Mouse (Mus musculus) megakaryocyte, adult 5-6 weeks (primary cell): ENCODE data around the gene Lefty1. TPM values are rescaled to one million over a fixed set of nuclear protein-coding genes. Genes with fewer than 3 reads are reported as not detected.
"Not testable (repeated sequence)": the region's sequence is repeated elsewhere in the genome, so short reads cannot be mapped to it uniquely, and the experiment has no call there.

Source experiments
- ATAC-seq: 2 replicates; pipeline ENCODE4 v1.8.0; 2016; ENCODE audit warnings: mild to moderate bottlenecking, inconsistent platforms; ENCODE audit not compliant: poor library complexity, severe bottlenecking
- total RNA-seq, 2 experiments: library from RNA; stranded (forward) in 1 of 2; stranded (reverse) in 1 of 2; fragments of 153-499, 151-499 nt in 1 of 2; fragments of 221-1000, 200-1000 nt in 1 of 2; gene quantifications; 2 replicates each; pipeline versions ENCODE4 v1.2.3 to v1.2.4; 2015 to 2017

The Lefty1 gene
- total RNA-seq, 2 experiments from 2014 or later: 0.29 to 0.60 TPM

- ATAC-seq: no peak
These were observed 17.4 kb downstream of the Lefty1 start for GRCm38 (mm10) chr1:180952085-180952746.

- no peak for ATAC-seq
These were observed 18.0 kb downstream of the Lefty1 start for GRCm38 (mm10) chr1:180952808-180953207.

- ATAC-seq: no peak
These were observed 21.6 kb downstream of the Lefty1 start for GRCm38 (mm10) chr1:180956401-180956800.

- no peak for ATAC-seq
These were observed 22.2 kb downstream of the Lefty1 start for GRCm38 (mm10) chr1:180956973-180957381.

- no peak for ATAC-seq
These were observed 23.2 kb downstream of the Lefty1 start for GRCm38 (mm10) chr1:180957989-180958388.

- ATAC-seq: no peak
These were observed 24.0 kb downstream of the Lefty1 start for GRCm38 (mm10) chr1:180958797-180959196.

DNA sequence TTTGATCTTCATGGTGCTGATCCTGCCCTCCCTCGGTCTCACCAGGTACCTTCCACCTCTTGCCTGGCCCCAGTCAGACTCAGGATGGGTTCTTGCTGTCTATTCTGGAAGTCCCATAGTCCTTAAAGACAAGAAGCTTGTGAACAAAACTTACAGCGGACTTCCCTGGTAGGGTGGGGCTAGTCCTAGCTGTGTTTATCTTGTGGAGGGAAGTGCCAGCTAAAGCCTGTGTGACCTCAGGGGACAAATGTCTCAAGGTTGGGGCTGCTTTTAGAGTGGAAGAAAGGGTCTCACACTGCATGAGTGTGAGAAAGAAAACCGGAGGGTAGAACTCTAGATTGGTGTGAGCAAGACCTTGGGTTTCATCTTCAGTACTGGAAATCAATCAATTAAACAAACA is 31.0 kb downstream of the Lefty1 start:
- ATAC-seq: no peak

DNA sequence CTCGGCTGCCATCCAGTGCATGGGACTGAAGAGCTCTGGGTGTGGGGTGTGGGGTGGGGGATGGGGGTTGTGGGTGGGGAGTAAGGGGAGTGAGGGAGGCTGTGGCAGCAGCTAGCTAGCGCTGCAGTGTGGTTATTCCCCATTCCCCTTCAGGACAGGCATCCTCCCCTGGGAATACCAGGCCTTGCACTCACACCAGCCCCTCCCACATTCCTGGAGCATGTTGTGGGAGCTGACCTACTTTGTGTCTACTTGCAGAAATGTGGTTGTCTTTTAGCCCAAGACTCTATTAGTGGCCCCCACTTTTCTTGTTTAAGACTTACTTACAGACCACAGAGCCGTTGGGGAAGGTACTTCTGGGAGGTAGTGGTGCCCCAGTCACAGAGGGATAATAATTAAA is 31.7 kb downstream of the Lefty1 start:
- no peak for ATAC-seq

- ATAC-seq: no peak
These were observed 32.4 kb downstream of the Lefty1 start for GRCm38 (mm10) chr1:180967261-180967660.

DNA sequence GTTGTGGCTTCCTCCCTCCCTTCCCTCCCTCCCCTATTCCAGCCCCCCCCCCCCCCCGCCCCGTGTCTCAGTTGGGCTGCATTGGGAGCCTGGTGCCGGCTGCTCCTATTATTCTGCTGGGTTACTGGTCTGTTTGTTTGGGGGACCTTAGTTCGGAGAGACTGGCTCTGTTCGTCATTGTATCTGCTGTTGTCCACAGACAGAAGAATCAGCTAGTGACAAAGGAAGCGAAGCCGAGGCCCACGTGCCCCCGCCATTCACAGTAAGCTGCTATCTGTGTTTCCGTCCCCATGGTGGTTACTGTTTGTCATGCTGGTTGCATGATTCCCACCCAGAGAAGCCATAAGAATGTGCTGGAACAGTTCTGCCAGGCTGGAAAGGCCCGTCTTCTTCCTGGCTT is 38.1 kb downstream of the Lefty1 start:
- no peak for ATAC-seq

GRCm38 (mm10) chr1:180974126-180974746 is 39.4 kb downstream of the Lefty1 start:
- ATAC-seq: peak; percentile 79

GRCm38 (mm10) chr1:180976110-180976679 is 41.4 kb downstream of the Lefty1 start:
- peak; percentile 71 for ATAC-seq

DNA sequence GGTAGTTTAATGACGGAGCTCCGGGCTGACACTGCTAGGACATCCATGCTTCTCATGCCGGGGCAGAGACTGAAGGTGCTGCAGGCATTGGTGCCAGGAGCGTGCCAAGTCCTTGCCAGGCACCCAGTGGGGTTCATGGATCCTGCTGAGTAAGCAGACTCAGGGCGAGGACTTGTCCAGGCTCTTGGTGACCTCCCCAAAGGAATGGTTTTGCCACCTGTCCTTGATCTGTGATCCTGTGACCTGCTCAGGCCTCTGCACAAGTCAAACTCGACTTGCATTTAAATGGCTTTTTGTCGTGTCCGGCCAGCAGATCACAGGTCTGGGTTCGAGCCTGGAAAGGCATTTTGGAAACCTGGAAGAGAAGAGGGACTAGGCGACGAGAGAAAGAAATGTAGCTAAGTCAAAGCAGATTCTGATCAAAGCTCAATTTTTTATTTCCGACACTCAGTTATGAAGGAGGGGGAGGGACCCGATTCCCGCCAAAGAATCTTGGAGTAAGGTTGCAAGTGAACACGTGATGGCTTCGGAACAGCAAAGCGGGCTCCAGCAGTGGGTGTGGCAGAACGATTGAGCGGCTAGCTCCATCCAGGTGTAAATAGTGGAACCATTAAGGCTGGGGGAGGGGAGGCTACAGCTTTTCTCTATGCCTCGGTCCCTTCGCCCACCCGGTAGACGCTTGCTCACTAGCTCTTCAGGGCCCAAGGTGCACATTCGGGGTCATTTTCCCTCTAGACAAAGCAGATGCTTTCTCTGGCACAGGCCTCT is 44.8 kb downstream of the Lefty1 start:
- ATAC-seq: no peak

DNA sequence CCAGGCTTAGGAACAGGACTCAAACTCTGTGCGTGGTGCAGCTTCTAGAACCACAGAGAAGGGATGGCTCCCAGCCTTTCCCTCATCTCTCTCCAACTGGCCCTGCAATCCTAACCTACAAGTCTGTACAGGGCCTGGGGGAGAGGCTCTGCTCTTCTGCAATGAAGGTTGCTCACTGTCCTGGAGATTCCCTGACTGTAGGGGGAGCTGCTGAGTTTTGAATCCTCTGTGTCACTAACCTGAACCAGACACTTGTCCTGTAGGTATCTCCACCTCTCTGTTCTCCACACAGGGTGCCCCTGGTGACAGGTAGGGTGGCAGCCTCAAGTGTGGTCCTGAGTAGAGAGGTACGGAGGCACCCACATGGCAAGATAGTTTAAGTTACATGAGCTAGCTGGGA is 45.6 kb downstream of the Lefty1 start:
- ATAC-seq: peak; percentile 35; the same call in 1 of the 2 replicates

- not testable (repeated sequence) for ATAC-seq
These were observed 46.6 kb downstream of the Lefty1 start for GRCm38 (mm10) chr1:180981298-180982046.

DNA sequence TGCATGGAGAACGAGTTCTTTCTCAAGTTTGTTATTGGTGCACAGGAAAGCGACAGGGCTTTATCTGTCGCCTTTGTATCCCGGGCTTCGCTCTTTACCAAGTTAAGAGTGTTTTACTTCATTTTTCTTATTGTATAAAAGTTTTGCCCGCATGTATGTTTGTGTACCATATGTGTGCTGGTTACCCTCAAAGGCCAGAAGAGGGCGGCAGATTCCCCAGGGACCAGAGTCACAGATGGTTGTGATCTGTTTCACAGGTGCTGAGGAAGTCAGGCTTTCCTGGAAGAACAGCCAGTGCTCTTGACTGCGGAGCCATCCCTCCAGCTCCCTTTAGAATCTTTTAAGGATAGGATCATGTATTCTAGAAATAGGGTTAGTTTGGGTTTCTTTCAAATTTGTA is 51.9 kb downstream of the Lefty1 start:
- no peak for ATAC-seq

DNA sequence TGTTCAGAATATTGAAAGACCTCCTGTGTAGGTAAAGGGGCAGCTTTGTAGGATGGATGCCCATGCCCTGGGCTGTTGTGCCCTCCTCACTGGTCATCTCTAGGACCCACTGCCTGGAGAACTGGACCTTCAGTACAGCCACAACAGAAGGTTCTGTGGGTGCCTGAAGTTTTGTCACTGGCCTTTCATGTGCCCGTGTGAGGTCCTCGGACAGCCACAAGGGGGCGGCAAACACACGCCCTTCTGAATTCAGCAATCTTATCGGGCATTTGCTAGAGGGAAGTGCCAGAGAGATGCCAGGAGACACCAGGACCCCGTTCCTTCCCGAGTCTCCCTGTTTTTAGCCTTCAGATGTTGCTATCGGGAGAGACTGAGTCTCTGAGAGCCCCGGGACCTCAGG is 52.9 kb downstream of the Lefty1 start:
- ATAC-seq: peak; percentile 92
